Mouse (Mus musculus) fibroblast of lung, adult 2 months (primary cell): ENCODE data around the gene Slc35g3.
"Not testable (repeated sequence)": the region's sequence is repeated elsewhere in the genome, so short reads cannot be mapped to it uniquely, and the experiment has no call there.

Source experiments
- DNase-seq: peaks from one replicate; pipeline ENCODE4 v3.0.0-alpha.2; 2011; ENCODE audit warnings: low read depth

The Slc35g3 gene

GRCm38 (mm10) chr11:69754701-69755100, 7.1 kb downstream of the Slc35g3 start:
- DNase-seq = no peak

GRCm38 (mm10) chr11:69754233-69754632, 7.5 kb downstream of the Slc35g3 start:
- DNase-seq = no peak

GRCm38 (mm10) chr11:69752686-69753085, 9.1 kb downstream of the Slc35g3 start:
- no peak for DNase-seq

- no peak for DNase-seq
These were observed 10.1 kb downstream of the Slc35g3 start for GRCm38 (mm10) chr11:69751635-69752034.

GRCm38 (mm10) chr11:69731408-69731807, 30.4 kb downstream of the Slc35g3 start:
- not testable (repeated sequence) for DNase-seq

- no peak for DNase-seq
These were observed 32.7 kb downstream of the Slc35g3 start for GRCm38 (mm10) chr11:69729063-69729462.

GRCm38 (mm10) chr11:69725951-69726350, 35.8 kb downstream of the Slc35g3 start:
- no peak for DNase-seq

- no peak for DNase-seq
These were observed 38.7 kb downstream of the Slc35g3 start for GRCm38 (mm10) chr11:69723074-69723473.

- DNase-seq = no peak
These were observed 40.9 kb downstream of the Slc35g3 start for GRCm38 (mm10) chr11:69720852-69721251.

- no peak for DNase-seq
These were observed 42.3 kb downstream of the Slc35g3 start for GRCm38 (mm10) chr11:69719423-69719822.

GRCm38 (mm10) chr11:69718661-69719060, 43.1 kb downstream of the Slc35g3 start:
- no peak for DNase-seq

- DNase-seq = no peak
These were observed 44.8 kb downstream of the Slc35g3 start for GRCm38 (mm10) chr11:69716953-69717352.

GRCm38 (mm10) chr11:69715929-69716328, 45.8 kb downstream of the Slc35g3 start:
- DNase-seq = no peak

- no peak for DNase-seq
These were observed 46.3 kb downstream of the Slc35g3 start for GRCm38 (mm10) chr11:69715482-69715881.

- no peak for DNase-seq
These were observed 47.0 kb downstream of the Slc35g3 start for GRCm38 (mm10) chr11:69714636-69715329.

GRCm38 (mm10) chr11:69712954-69713672, 48.7 kb downstream of the Slc35g3 start:
- DNase-seq = no peak

- no peak for DNase-seq
These were observed 50.7 kb downstream of the Slc35g3 start for GRCm38 (mm10) chr11:69711082-69711481.

GRCm38 (mm10) chr11:69710470-69710869, 51.3 kb downstream of the Slc35g3 start:
- DNase-seq = no peak
